Mouse (Mus musculus) megakaryocyte, embryonic 14.5 days (primary cell): ENCODE measurements around the gene Ms4a4b.

Experiments used
- FLI1 ChIP-seq: IDR thresholded peaks from 2 replicates; pipeline ENCODE4 v1.6.1; 2012; ENCODE audit warnings: low read length, inconsistent platforms, mixed read lengths
- GATA1 ChIP-seq: IDR thresholded peaks from 3 replicates; pipeline ENCODE4 v1.6.1; 2012; ENCODE audit warnings: mixed read lengths, low read length, inconsistent platforms, borderline replicate concordance

GRCm38 (mm10) chr19:11483941-11484340 is 40.6 kb downstream of the Ms4a4b start:
- TF ChIP-seq FLI1 (no peak), GATA1 (no peak)
